Comparison of ENCODE assay signal across 10 mouse cellular contexts in genomic region chr9:66886818-66887217, GRCm38 (mm10). TPM values are rescaled to one million over a fixed set of nuclear protein-coding genes. Genes with fewer than 3 reads are reported as not detected.
DNase-seq lines count a peak whose midpoint lies in the region; ATAC-seq and TF ChIP-seq lines count a peak whose summit lies in the region.
"Had no signal": no experiment of that assay in that cellular context is flagged by ENCODE, and none has a peak within 500 bp of the region (broad histone marks: within the 10 kb centered on the region; RNA-seq: fewer than 3 reads in every experiment).

No protein-coding gene starts in this region.

- no peak for DNase-seq in hindbrain, embryonic 10.5 days (ENCODE audit: low spot score)
- no peak for DNase-seq in hindbrain, embryonic 11.5 days (ENCODE audit: low spot score)
- peak; percentile 61 for DNase-seq in 3T3-L1 (ENCODE audit: low read depth, low spot score)
- DNase-seq in liver, postnatal 0 days: peak; percentile 32
- no peak for DNase-seq in thymus, postnatal 0 days (ENCODE audit: low spot score)
- DNase-seq in adrenal gland, adult 8-10 months: no peak
- no peak for DNase-seq in adrenal gland, postnatal 10 days
- DNase-seq: cerebellum, adult 18-20 months; thymus, postnatal 14 days had no signal

- TF ChIP-seq EP300 in liver, postnatal 0 days (IDR thresholded peaks at IDR 0.05; ENCODE audit: low read depth): no peak

- H3K27ac ChIP-seq in hindbrain, embryonic 10.5 days: peak overlapping the region; percentile 60
- no peak overlapping the region for H3K27ac ChIP-seq in hindbrain, embryonic 11.5 days (ENCODE audit: low read depth, low read length)
- H3K27ac ChIP-seq in hindbrain, embryonic 12.5 days: peak overlapping the region; percentile 13; the same call in 1 of the 2 replicates
- peak overlapping the region; percentile 36; the same call in 1 of the 2 replicates for H3K27ac ChIP-seq in liver, postnatal 0 days (ENCODE audit: low read depth)

- H3K4me3 ChIP-seq in hindbrain, embryonic 10.5 days: no peak overlapping the region
- H3K4me3 ChIP-seq in hindbrain, embryonic 11.5 days (ENCODE audit: low read depth, low read length): no peak overlapping the region
- H3K4me3 ChIP-seq in hindbrain, embryonic 12.5 days: no peak overlapping the region
- H3K4me3 ChIP-seq in liver, postnatal 0 days (ENCODE audit: low read depth, low read length): no peak overlapping the region

- no peak overlapping the region for H3K4me2 ChIP-seq in hindbrain, embryonic 11.5 days (replicated peaks; ENCODE audit: low read depth, low read length)
- H3K4me2 ChIP-seq in hindbrain, embryonic 12.5 days (replicated peaks): no peak overlapping the region
- H3K4me2 ChIP-seq in liver, postnatal 0 days (ENCODE audit: low read depth, low read length): 0 out of 2 replicates have a peak overlapping the region, but pooled peaks have one; percentile 3

- H3K27me3 ChIP-seq in hindbrain, embryonic 10.5 days (ENCODE audit: insufficient read depth, poor library complexity, severe bottlenecking): no peaks in the 10 kb centered on the region
- no peaks in the 10 kb centered on the region for H3K27me3 ChIP-seq in hindbrain, embryonic 11.5 days (ENCODE audit: control insufficient read depth, insufficient read depth, low read length)
- H3K27me3 ChIP-seq in hindbrain, embryonic 12.5 days: no peaks in the 10 kb centered on the region
- no peaks in the 10 kb centered on the region for H3K27me3 ChIP-seq in liver, postnatal 0 days (ENCODE audit: insufficient read depth, low read length)

- TF ChIP-seq CTCF in liver, postnatal 0 days (IDR thresholded peaks at IDR 0.05; ENCODE audit: low read depth): no peak

- H3K4me1 ChIP-seq in hindbrain, embryonic 10.5 days (replicated peaks): peaks cover 45% of the 10 kb centered on the region
- peaks cover 7% of the 10 kb centered on the region; the same call in 1 of the 2 replicates for H3K4me1 ChIP-seq in hindbrain, embryonic 11.5 days (replicated peaks; ENCODE audit: control insufficient read depth, insufficient read depth, low read length)
- H3K4me1 ChIP-seq in hindbrain, embryonic 12.5 days: peaks cover 33% of the 10 kb centered on the region
- peaks cover 45% of the 10 kb centered on the region for H3K4me1 ChIP-seq in liver, postnatal 0 days (ENCODE audit: insufficient read depth)

- H3K9ac ChIP-seq in hindbrain, embryonic 11.5 days (ENCODE audit: low read depth, low read length): no peak overlapping the region
- no peak overlapping the region for H3K9ac ChIP-seq in hindbrain, embryonic 12.5 days
- H3K9ac ChIP-seq in liver, postnatal 0 days (replicated peaks): no peak overlapping the region

- H3K36me3 ChIP-seq in hindbrain, embryonic 10.5 days: no peaks in the 10 kb centered on the region
- H3K36me3 ChIP-seq in hindbrain, embryonic 11.5 days (ENCODE audit: control insufficient read depth, insufficient read depth, low read length): no peaks in the 10 kb centered on the region
- no peaks in the 10 kb centered on the region for H3K36me3 ChIP-seq in hindbrain, embryonic 12.5 days
- H3K36me3 ChIP-seq in liver, postnatal 0 days (replicated peaks; ENCODE audit: insufficient read depth, low read length): no peaks in the 10 kb centered on the region

- H3K9me3 ChIP-seq in hindbrain, embryonic 10.5 days: 0 out of 2 replicates have a peak, but pooled peaks cover 3% of the 10 kb centered on the region
- no peaks in the 10 kb centered on the region for H3K9me3 ChIP-seq in hindbrain, embryonic 11.5 days (ENCODE audit: control insufficient read depth, low read length)
- H3K9me3 ChIP-seq in hindbrain, embryonic 12.5 days (replicated peaks): no peaks in the 10 kb centered on the region
- H3K9me3 ChIP-seq in liver, postnatal 0 days (ENCODE audit: low read length): no peaks in the 10 kb centered on the region

- 73% methylated on average over 6 of the region's 6 CpGs for WGBS in hindbrain, embryonic 10.5 days
- 76% methylated on average over 6 of the region's 6 CpGs for WGBS in hindbrain, embryonic 11.5 days
- WGBS in hindbrain, embryonic 12.5 days: 76% methylated on average over 6 of the region's 6 CpGs
- WGBS in liver, postnatal 0 days (ENCODE audit: insufficient replicate concordance): 70% methylated on average over 6 of the region's 6 CpGs

- ATAC-seq in hindbrain, embryonic 11.5 days (ENCODE audit: low FRiP score): no peak
- no peak for ATAC-seq in hindbrain, embryonic 12.5 days (ENCODE audit: low FRiP score)
- ATAC-seq in liver, postnatal 0 days: peak; percentile 52; the same call in 1 of the 2 replicates

RNA-seq across cellular contexts. Expression of gene Rab8b, which starts 32.7 kb away (rescaled TPM):
- polyA plus RNA-seq in hindbrain, embryonic 10.5 days (2016; fragmentation: Nextera tagmentation; extraction: Ambion mirVana): 24.3 and 27.3 TPM in 2 replicates
- polyA plus RNA-seq in hindbrain, embryonic 11.5 days (2014; fragmentation: Nextera tagmentation; extraction: Ambion mirVana): 34.3 and 34.9 TPM in 2 replicates
- 33.9 and 39.6 TPM in 2 replicates for polyA plus RNA-seq in hindbrain, embryonic 12.5 days (2016; fragmentation: Nextera tagmentation; extraction: Ambion mirVana)
- 9.1 and 10.7 TPM in 2 replicates for polyA plus RNA-seq in liver, postnatal 0 days (2015; fragmentation: Nextera tagmentation; extraction: Ambion mirVana)
- polyA plus RNA-seq in thymus, postnatal 0 days (2015; fragmentation: Nextera tagmentation; extraction: Ambion mirVana): 14.4 and 25.8 TPM in 2 replicates
- 10 to 100 TPM; 15.3 to 30.9 (median 23.9) TPM for total RNA-seq in adrenal gland, adult 8-10 months (2022)
- total RNA-seq in adrenal gland, postnatal 10 days (2021): 10 to 100 TPM; 21.7 TPM

RNA-seq across cellular contexts. Expression of gene Aph1c, which starts 52.3 kb away (rescaled TPM):
- 1.3 and 1.4 TPM in 2 replicates for polyA plus RNA-seq in hindbrain, embryonic 10.5 days (2016; fragmentation: Nextera tagmentation; extraction: Ambion mirVana)
- polyA plus RNA-seq in hindbrain, embryonic 11.5 days (2014; fragmentation: Nextera tagmentation; extraction: Ambion mirVana): 1.1 and 2.9 TPM in 2 replicates
- polyA plus RNA-seq in hindbrain, embryonic 12.5 days (2016; fragmentation: Nextera tagmentation; extraction: Ambion mirVana): 1.7 and 4.9 TPM in 2 replicates
- polyA plus RNA-seq in liver, postnatal 0 days (2015; fragmentation: Nextera tagmentation; extraction: Ambion mirVana): 3.3 and 4.1 TPM in 2 replicates
- 2.1 and 3.5 TPM in 2 replicates for polyA plus RNA-seq in thymus, postnatal 0 days (2015; fragmentation: Nextera tagmentation; extraction: Ambion mirVana)
- 10 to 100 TPM in 1 of 4 experiments, 1 to 10 TPM in 3; 7.1 to 10.7 (median 8.0) TPM for total RNA-seq in adrenal gland, adult 8-10 months (2022)
- 1 to 10 TPM; 4.5 to 5.8 TPM for total RNA-seq in adrenal gland, postnatal 10 days (2021)

RNA-seq across cellular contexts. Expression of gene Rps27l, which starts 59.1 kb away (rescaled TPM):
- 708 and 733 TPM in 2 replicates for polyA plus RNA-seq in hindbrain, embryonic 10.5 days (2016; fragmentation: Nextera tagmentation; extraction: Ambion mirVana)
- polyA plus RNA-seq in hindbrain, embryonic 11.5 days (2014; fragmentation: Nextera tagmentation; extraction: Ambion mirVana): 603 TPM in 2 replicates
- 448 and 466 TPM in 2 replicates for polyA plus RNA-seq in hindbrain, embryonic 12.5 days (2016; fragmentation: Nextera tagmentation; extraction: Ambion mirVana)
- 587 and 618 TPM in 2 replicates for polyA plus RNA-seq in liver, postnatal 0 days (2015; fragmentation: Nextera tagmentation; extraction: Ambion mirVana)
- 828 and 912 TPM in 2 replicates for polyA plus RNA-seq in thymus, postnatal 0 days (2015; fragmentation: Nextera tagmentation; extraction: Ambion mirVana)
- total RNA-seq in adrenal gland, adult 8-10 months (2022): 100 to 1,000 TPM; 240 to 306 (median 275) TPM
- 100 to 1,000 TPM; 312 to 350 TPM for total RNA-seq in adrenal gland, postnatal 10 days (2021)

Comparison
In these comparisons a context has a peak if more than half of its experiments do, and no peak if none do; other contexts are left out.
1. DNase-seq: peak in 3T3-L1 (single experiment) and liver, postnatal 0 days (single experiment); none in hindbrain, embryonic 10.5 days (single experiment), hindbrain, embryonic 11.5 days (single experiment), thymus, postnatal 0 days (single experiment), adrenal gland, adult 8-10 months (single experiment) and adrenal gland, postnatal 10 days (single experiment).